Mouse (Mus musculus) ES-Bruce4 (cell line): Measurements from ENCODE around the gene Zfp772. TPM values are rescaled to one million over a fixed set of nuclear protein-coding genes. Genes with fewer than 3 reads are reported as not detected.

Experiments
- H3K27ac ChIP-seq: 2 replicates; pipeline ENCODE4 v1.5.1; 2012; ENCODE audit warnings: low read length, inconsistent platforms; ENCODE audit not compliant: insufficient read depth
- H3K27me3 ChIP-seq: 2 replicates; pipeline ENCODE4 v1.6.1; 2012; ENCODE audit warnings: mild to moderate bottlenecking, low read length, inconsistent platforms; ENCODE audit not compliant: control insufficient read depth, poor library complexity, insufficient read depth, severe bottlenecking
- H3K36me3 ChIP-seq: 2 replicates; pipeline ENCODE4 v1.6.1; 2012; ENCODE audit warnings: inconsistent platforms, mild to moderate bottlenecking, low read length, moderate library complexity; ENCODE audit not compliant: control insufficient read depth, poor library complexity, insufficient read depth, severe bottlenecking
- H3K4me1 ChIP-seq: one replicate; pipeline ENCODE4 v1.8.1; 2011; ENCODE audit warnings: low read length; ENCODE audit not compliant: control insufficient read depth, insufficient read depth
- H3K4me3 ChIP-seq: 2 replicates; pipeline ENCODE4 v1.5.1; 2011; ENCODE audit warnings: low read depth, mild to moderate bottlenecking, low read length
- H3K9ac ChIP-seq: 2 replicates; pipeline ENCODE4 v1.6.1; 2012; ENCODE audit warnings: low read depth, mild to moderate bottlenecking, inconsistent platforms; ENCODE audit not compliant: poor library complexity, severe bottlenecking
- H3K9me3 ChIP-seq: replicated peaks from 2 replicates; pipeline ENCODE4 v1.6.1; 2012; ENCODE audit warnings: mild to moderate bottlenecking, low read length, inconsistent platforms; ENCODE audit not compliant: control insufficient read depth, poor library complexity, insufficient read depth, severe bottlenecking
- CTCF ChIP-seq: IDR thresholded peaks from one replicate; pipeline ENCODE4 v1.8.1; 2011; ENCODE audit warnings: low read depth, low read length
- EP300 ChIP-seq: IDR thresholded peaks from 2 replicates; pipeline ENCODE4 v1.6.1; 2011; ENCODE audit warnings: low read depth, low read length; ENCODE audit not compliant: insufficient read depth
- POLR2A ChIP-seq: IDR thresholded peaks from one replicate; pipeline ENCODE4 v1.8.1; 2011; ENCODE audit warnings: low read length; ENCODE audit not compliant: insufficient read depth
- polyA plus RNA-seq: library from polyadenylated mRNA; stranded (reverse); fragments of >200 nt; gene quantifications from 2 replicates; pipeline ENCODE4 v1.2.4, GENCODE M21; 2011; ENCODE audit warnings: low read depth; ENCODE audit not compliant: missing spikeins, insufficient read depth, insufficient read length

Zfp772 gene
- polyA plus RNA-seq, 1 experiment, result 5.2 TPM

DNA sequence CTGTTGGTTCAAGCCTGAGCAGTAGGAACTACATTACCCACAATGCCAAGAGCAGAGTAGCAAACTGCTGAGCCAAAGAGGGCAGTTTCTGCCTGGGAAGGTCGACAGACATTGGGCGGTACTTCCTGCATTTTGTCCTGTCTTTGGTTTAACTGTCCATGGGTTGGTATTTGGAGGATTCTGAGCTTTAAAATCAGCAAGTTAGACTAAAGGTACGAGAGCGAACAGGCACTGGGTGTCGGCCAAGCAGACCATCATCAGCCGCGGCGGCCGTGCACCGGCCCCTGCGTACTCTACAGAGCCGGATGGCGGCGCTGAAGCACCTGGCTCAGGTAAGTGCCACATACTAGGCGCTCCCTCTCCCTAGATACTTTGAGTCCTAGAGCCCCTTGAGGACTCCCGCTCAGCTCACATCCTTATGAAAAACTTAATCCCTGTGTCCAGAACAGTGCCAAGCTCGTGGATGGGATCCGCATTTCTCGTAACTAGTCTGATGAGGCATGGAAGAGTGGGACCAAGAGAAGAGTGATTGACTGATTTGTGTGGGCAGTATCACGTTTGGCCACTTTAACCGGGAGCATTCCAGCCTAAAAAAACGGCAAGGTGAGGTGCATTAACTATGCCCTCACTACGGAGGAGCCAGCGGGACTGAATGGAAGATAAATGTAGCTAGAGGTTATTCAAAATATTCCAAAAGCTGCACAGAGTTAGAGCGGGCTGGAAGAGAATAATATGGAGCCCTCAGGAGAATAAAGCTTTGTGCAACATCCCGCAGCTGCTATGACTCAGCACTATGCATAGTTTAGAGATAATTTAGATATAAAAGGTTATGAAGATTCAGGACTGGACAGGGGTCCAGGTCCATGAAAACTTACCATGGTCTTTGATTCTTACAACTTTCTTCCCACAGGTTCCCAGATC is 38.3 kb downstream of the Zfp772 start, which contains the start of gene Zfp418:
Gene Zfp418 (plus strand): TSS at position 104 of the 921 bp plus-strand sequence.
- Histone ChIP-seq H3K4me3 (peak within 1 kb of the TSS; percentile 100), H3K27ac (peak within 1 kb of the TSS; percentile 90), H3K4me1 (no peaks in the 10 kb centered on the region), H3K36me3 (peaks cover 7% of the 10 kb centered on the region), H3K9ac (peak within 1 kb of the TSS; percentile 81), H3K9me3 (no peaks in the 10 kb centered on the region), H3K27me3 (no peaks in the 10 kb centered on the region)
- no peak for TF ChIP-seq EP300
- TF ChIP-seq CTCF, result peak; percentile 14
- no peak for TF ChIP-seq POLR2A

Other genes starting within 250 kb of the Zfp772 start
- 1.6 TPM in 1 of 2 replicates, not detected in the other for gene Aurkc, start 214.7 kb downstream of the Zfp772 start, polyA plus RNA-seq
- 7.3 and 8.2 TPM in 2 replicates for gene Zfp954, start 88.5 kb downstream of the Zfp772 start, polyA plus RNA-seq
- 1.9 and 2.2 TPM in 2 replicates for gene Zfp773, start 73.2 kb downstream of the Zfp772 start, polyA plus RNA-seq
- 6.5 and 7.4 TPM in 2 replicates for gene Zfp418, start 38.7 kb downstream of the Zfp772 start, polyA plus RNA-seq
- not detected in 2 replicates for gene Vmn2r29, start 37.3 kb upstream of the Zfp772 start, polyA plus RNA-seq
- 0.38 and 0.73 TPM in 2 replicates for gene Gm45844, start 68.3 kb upstream of the Zfp772 start, polyA plus RNA-seq
- 9.4 and 11.3 TPM in 2 replicates for gene Clcn4, start 90.9 kb upstream of the Zfp772 start, polyA plus RNA-seq
- 0.12 TPM in 1 of 2 replicates, not detected in the other for gene Vmn2r30, start 127.6 kb upstream of the Zfp772 start, polyA plus RNA-seq
- gene Gm45783, start 164.6 kb upstream of the Zfp772 start, polyA plus RNA-seq, result not detected in 2 replicates
- 0.09 TPM in 1 of 2 replicates, not detected in the other for gene Vmn2r31, start 189.7 kb upstream of the Zfp772 start, polyA plus RNA-seq